Mouse (Mus musculus): ENCODE results near the gene Mum1.
"Not testable (repeated sequence)": the region's sequence is repeated elsewhere in the genome, so short reads cannot be mapped to it uniquely, and the experiment has no call there.

The Mum1 gene

DNA sequence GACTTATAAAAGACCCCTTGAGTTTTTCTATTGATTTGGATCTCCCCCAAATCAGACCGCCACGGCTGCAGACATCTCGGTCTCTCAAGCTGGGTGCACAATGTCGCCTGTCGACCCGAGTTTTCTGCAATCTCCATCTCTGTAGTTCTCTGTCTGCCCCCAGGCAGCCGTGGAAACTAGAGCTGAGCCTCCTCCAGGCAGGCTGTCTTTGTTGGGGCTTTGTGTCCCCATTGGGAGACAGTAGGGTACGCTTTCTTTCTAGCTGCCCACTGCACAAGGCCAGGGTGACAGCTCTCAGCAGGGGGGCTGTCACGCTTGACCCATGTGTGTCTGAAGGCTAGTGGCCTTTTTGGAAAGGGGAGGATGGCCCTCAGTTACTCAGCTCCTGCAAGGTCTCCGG is 18.6 kb upstream of the Mum1 start:
- in situ Hi-C loops (cut with MboI, MseI) = no loop called here

DNA sequence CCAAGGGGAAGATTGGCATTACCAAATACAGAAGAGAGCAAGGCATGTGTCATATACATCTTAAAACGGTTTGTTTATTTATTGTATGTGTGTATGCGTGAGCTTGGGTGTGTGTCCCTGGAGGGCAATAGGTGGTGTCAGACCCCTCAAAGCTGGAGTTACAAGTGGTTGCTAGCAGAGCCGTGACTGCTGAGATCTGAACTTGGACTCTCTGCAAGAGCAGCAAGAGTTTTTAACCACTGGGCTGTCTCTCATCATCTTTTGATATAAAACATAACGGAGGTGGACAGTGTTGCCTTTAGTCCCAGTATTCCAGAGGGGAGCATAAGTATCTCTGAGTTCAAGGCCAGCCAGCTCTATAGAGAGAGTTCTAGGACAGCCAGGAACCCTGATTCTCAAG is 18.0 kb upstream of the Mum1 start:
- in situ Hi-C loops (cut with MboI, MseI) = no loop called here

DNA sequence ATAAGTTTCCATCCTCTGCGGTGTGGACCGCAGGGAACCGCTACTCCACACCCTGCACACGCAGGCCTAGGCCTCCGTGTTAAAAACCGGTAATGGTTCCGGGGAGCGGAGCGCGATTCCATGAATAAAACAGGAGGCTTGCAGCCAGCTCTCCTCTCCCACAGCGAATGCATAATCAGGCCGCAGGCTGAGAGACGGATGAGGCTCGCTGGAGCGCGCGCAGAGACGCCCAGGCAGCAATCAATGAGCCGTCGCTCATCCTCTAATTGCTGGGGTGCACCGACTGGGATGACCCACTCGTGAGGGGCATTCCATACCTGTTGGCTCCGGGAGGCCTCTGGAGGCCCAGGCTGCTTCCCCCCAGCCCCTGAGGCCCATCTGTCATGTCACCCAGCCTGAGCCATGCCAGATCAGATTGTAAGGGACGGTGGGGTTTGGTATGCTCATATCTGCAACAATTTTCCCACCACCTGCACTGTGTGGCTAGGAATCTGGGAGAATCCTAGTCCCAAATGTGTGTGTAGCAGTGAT is 17.3 kb upstream of the Mum1 start:
- in situ Hi-C loops (cut with MboI, MseI) = no loop called here

DNA sequence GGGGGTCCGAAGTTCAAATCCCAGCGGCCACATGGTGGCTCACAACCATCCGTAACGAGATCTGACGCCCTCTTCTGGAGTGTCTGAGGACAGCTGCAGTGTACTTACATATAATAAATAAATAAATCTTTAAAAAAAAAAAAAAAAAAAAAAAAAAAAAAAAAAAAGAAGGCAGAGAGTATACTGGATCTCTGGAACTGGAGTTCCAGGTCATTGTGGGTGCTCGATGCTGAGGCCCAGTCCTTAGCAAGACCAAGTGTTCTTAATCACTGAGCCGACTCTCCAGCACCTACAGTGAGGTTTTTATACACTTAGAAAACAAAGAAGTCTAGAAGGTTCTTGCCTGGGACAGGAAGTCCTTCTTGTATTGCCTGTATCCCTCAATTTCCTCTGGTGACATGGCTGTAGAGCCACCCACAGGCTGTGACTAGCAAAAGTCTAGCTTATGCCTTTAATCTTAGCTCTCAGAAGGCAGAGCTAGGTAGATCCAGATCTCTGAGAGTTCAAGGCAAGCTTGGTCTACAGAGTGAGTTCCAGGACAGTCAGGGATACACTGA is 14.6 kb upstream of the Mum1 start:
- in situ Hi-C loops (cut with MboI, MseI) = not testable (repeated sequence)

DNA sequence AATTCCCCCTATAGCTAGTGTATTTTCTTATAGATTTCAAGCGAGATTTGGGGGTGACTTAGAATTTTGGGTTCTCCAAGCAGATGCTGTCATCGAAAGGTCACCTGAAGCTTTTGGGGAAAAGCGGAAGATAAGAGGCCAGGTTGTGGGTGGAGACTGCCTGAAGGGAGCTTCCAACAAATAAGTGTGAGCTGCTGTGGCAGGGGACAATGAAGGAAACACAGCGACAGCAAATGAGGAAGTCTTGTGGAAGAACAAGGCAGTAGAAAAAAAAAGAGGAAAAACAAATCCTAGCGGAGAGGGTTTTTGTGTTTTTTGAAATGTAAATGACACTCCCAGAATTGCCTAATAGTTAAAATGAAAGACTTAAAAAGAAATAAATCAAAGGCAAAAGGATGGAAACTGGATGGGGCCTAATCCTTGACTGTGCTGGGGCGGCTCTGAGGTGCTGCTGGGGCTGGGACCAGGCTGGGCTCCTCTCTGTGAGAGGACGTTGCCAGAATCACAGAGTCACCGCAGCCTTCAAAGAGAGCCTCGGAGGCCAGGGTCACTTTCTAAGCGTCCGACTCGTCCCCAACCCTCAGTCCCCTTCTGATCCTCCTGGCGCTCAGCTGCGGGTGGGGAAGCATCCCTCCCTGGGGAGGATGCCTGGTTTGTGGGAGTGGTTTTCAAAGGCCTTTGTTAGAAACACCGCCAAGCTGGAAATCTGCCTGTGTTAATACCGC is 11.0 kb upstream of the Mum1 start:
- in situ Hi-C loops (cut with MboI, MseI) = no loop called here

DNA sequence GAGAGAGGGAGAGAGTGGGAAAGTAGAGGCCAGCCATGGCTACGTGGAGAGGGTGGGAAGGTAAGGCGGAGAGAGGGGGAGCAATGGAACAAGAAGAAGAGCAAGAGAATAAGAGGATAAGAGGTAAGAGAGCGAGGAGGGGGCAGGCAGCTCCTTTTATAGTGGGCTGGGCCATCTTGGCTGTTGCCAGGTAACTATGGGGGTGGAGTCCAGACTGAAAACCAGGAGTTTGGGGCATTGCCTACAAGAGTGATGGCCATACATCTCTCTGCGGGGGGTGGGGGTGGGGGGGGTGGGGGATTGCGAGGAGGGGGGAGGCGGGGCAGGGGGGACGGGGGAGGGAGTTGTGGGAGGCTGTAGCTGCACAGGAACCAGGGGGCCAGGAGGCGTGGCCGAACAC is 5.6 kb upstream of the Mum1 start:
- in situ Hi-C loops (cut with MboI, MseI) = no loop called here

DNA sequence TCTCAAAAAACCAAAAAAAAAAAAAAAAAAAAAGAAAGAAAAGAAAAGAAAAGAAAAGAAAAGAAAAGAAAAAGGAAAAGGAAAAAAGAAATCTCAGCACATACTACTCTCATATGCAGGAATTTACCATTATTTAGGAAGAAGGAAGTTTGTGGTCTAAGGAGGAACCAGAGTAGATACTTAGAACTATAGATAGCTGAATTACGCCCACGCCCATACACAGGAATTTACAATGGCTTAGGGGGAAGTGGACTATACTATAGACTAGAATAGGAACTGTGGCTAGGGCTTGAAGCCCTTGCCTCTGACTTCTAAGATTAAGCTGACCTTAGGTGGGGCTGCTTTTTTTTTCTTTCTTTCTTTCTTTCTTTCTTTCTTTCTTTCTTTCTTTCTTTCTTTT is 3.1 kb upstream of the Mum1 start:
- in situ Hi-C loops (cut with MboI, MseI) = not testable (repeated sequence)

DNA sequence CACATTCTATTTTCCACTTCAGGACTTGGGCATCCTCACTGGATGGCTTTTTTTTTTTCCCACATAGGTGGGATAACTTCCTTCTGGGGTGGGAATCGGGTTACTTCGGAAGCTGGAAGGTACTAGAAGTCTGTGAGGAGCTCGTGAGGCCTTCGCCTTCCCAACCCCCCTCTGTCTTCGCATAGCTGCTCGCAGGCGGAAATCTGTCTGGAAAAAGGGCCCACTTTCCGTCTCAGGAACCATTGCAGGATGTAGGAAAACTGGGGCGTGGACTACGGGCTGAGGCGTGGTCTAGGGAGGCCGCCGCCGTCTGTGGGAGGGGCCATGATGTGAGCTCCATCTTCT is 191 bp upstream of the Mum1 start:
- in situ Hi-C loops (cut with MboI, MseI) = no loop called here

DNA sequence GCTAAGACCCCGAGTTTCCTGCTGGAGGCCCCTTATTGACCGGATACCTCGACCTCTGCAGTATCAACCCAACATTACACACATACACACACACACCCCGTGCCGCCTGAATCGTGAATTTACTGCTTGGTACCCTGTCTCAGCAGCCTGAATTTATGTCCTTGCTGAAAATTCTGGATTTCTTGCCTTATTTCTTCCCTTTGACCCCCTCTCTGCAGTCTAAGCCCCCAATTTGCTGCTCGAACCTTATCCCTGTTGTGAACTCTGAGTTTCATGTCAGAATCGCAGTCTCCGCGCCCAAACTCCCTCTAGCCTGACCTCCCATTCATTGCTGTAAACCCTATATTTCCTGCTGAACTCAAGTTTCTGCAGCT is 919 bp downstream of the Mum1 start:
- in situ Hi-C loops (cut with MboI, MseI) = no loop called here

DNA sequence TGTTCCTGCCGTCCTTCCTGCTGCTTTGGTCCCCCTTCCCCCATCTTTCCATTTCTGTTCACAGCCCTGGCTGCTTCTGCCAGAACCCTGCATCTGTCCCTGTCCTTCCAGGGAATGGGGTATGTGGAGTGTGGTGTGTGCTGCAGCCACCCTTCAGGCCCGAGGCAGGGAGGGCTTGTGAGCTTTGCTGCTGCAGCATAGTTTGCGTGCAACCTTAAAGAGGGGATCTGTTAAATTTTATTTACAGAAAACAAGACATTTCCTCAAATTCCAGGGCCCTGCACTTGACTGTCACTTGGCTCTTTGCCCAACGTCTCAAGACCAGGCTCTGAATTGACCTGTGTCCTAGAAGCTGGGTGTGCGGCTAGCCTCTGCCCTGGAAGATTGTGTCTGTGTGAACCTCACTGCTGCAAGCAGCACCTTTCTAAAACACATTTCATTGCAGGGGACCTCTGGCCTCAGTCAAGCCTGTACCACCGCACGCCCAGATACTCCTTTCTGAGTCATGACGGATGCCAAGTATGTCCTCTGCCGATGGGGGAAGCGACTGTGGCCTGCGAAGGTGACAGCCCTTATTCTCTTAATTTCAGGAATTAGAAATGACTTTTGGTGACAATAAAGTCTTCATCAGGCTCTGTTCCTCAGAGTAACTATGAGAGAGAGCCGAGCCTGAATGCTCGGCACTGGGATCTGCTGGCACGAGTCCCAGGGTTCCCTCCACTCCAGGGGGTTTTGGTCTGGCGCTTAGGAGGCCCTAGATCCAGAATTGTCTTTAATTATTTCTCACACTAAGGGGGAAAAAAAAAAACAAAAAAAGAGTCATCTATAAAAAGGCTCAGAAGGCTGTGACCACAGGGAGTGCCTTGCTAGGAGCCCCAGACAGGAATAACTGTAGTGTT is 1.9 kb downstream of the Mum1 start:
- in situ Hi-C loops (cut with MboI, MseI) = no loop called here

DNA sequence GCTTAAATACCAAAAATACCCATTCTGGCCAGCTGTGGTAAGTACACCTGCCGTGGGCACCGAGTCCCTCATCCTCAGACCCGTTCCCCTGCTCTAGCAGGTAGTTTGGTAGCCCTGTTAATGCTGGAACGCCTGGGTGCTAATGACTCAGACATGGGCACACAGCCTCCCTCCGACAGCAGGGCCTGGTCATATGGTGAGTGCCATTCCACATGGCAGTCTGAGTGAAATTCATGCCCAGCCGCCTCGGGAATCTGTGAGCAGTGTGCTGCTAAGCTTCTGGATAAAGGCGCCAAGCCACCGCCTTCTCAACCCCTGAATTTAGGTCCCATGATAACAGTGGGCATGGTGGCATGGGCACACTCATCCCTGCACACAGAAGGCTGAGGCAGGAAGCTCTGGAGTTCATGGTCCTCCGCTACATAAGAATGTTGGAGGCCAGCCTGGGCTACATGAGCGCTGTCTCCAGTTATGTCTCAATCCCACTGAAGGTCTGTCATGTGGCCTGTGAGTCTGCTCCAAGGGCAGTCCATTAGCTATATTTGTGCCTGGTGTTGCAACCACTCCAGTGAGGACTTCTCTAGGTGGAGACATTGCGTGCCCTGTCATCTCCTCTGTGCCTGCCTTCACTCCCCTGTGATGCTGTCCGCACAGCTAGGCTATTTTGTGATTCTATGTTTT is 10.1 kb downstream of the Mum1 start:
- in situ Hi-C loops (cut with MboI, MseI) = no loop called here

DNA sequence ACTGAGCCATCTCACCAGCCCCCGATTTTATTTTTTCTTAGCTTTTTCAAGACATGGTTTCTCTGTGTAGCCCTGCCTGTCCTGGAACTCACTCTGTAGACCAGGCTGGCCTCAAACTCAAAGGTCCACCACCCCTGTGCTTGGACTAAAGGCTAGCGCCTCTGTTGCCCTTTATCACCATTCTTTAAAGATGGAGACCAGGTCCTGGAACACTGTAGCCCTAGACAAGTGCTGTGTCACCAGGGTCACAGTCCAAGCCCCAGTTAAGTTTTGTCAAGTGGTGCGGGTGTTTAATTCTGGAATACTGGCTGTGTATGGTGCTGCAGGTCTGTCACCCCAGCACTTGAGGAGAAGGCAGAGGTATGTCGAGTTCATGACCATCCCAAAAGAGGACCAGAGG is 10.8 kb downstream of the Mum1 start:
- in situ Hi-C loops (cut with MboI, MseI) = no loop called here

DNA sequence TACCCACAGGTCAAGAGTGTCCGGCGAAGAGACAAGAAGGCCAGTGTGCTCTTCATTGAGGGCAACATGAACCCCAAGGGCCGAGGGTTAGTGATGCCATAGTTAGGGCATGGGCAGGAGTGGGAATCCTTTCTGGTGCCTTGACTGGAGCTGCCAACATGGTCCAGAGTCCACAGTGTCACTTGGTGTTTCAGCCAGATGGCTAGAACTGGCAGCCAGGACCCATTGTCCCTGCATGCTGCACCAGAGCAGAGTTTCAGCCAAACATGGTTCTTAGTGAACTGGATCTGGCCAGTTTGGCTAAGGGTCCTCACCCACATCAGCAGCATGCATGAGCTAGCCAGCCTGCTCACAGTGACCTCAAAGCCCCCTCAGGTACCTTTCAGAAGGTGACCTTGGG is 12.1 kb downstream of the Mum1 start:
- in situ Hi-C loops (cut with MboI, MseI) = no loop called here

DNA sequence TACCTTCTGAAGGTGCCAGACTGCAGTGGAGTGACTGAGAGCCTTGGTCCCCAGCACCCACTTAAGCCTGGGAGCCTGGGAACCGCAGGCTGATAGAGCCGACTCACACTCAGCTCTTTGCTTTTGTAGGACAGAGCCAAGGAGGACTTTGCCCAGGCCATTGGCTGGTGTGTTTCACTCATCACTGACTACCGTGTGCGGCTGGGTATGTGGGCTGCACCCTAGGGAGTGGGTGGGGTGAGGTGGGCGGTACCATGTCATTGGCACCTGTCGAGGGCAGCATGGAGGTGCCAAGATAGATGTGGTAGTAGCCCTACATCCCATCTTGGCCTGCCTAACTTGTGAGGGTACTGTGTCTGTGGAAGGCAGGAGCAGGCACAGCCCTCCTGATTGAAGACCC is 13.6 kb downstream of the Mum1 start:
- in situ Hi-C loops (cut with MboI, MseI) = no loop called here

DNA sequence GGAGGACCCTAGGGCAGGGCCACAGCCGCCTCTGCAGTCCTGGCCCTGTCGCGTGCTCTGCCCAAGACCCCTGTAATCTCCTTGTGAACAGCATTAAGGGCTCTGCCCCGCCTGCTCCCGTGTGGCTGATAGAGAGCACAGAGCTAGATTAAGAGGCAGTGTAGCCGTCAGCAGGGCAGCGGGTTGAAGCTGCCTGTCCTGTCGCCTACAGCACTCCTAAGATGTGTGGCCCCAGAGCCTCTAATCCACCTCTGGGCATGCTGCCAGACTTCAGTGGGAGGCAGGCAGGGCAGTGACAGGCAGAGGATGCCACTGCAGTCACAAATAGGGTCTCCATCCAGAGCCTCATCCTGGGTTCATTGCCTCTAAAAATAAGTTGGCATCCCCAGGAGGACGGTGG is 15.9 kb downstream of the Mum1 start:
- in situ Hi-C loops (cut with MboI, MseI) = no loop called here

DNA sequence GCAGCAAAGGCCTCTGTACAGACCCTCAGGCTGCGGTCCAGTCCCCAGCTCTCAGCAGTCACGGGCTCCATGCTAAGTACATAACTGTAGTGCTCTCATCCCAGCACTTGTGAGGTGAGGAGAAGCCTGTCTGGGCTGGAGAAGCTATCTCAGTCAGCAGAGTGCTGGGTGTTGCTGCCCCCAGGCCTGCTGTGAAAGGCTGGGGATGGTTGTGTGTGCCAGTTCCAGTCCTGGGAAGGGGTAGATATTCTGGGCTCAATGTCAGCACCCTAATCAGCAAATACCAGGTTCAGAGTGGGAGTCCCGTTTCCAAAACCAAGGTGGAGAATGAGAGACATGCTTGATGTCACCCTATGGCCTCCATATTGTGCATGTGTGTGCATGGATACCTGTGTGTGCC is 16.4 kb downstream of the Mum1 start:
- in situ Hi-C loops (cut with MboI, MseI) = no loop called here

DNA sequence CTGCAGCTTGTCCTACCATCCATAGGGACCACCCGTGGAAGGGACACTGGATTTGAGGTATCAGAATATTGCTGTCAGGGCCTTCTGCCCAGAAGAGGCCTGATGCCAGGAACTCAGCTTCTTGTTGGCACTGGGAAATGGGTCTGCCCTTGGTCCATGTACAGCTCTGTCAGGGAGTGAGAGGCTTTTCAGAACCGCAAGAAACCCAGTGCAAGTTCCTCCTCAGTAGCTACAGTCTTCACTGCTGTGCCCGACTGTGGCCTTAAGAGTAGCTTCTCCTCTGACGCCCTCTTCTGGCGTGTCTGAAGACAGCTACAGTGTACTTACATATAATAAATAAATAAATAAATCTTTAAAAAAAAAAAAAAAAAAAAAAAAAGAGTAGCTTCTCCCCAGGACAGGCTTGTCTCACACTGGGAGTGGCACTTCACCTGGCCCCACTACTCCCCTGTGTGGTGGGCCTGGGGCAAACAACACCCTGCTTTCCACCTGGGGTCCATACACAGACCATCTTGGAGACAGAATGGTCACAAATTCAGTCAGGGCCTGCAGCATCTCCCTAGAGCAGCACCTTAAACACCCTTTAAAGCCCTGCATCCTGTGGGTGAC is 18.7 kb downstream of the Mum1 start:
- in situ Hi-C loops (cut with MboI, MseI) = loop anchor here (5.0 kb wide), 1 partner anchor 68 kb away; the partner anchor contains the start of gene Efna2

DNA sequence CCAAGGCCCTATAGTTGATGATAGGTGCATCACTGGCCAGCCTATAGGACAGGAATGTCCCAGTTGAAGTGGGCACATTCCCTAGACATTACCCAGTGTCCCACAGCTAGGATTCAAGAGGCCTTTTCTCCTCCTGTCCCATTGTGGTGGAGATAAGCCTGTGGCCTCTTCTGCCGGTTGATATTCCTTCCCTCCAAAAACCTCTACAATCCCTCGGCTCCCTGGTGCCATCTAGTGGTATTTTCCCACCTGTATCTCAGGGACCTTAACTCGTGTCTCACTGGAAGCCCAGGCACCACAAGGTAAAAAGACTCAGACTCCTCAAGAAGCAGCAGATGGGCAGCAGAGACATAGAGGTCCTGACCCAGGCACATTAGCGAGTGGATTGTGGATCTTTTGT is 19.4 kb downstream of the Mum1 start:
- in situ Hi-C loops (cut with MboI, MseI) = loop anchor here (5.0 kb wide), 1 partner anchor 68 kb away; the partner anchor contains the start of gene Efna2

DNA sequence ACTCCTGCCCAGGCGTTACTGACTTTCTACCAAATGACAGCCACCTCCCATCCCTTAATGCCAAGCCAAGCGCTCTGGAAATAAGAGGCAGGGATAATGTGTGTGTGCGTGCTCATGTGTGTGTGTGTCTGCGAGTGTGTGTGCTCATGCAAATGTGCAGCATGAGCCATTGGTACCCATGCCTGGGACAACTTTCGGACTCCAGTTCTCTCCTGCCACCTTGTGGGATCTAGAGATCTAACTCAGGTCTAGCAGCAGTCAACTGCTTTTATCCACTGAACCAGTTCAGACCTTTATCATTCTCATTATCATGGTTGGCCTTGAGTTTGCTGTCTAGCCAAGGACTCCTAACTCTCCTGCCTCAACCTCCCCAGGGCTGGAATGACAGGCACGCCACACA is 21.6 kb downstream of the Mum1 start:
- in situ Hi-C loops (cut with MboI, MseI) = loop anchor here (5.0 kb wide), 1 partner anchor 71 kb away; the partner anchor contains the start of gene Efna2

DNA sequence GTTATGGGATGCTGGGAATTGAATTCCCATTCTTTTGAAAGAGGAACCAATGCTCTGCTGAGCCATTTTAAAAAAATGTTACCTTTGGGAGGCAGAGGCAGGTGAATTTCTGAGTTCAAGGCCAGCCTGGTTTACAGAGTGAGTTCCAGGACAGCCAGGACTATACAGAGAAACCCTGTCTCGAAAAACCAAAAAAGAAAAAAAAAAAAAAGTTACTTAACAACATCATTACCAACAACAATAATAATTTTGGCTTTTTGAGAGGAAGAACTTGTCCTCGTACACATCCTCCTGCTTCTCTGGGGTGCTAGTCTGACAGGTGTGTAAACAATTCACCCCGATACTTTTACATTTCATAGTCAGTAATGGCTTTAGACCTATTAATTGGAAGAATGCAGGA is 22.2 kb downstream of the Mum1 start:
- in situ Hi-C loops (cut with MboI, MseI) = loop anchor here (5.0 kb wide), 1 partner anchor 71 kb away; the partner anchor contains the start of gene Efna2

DNA sequence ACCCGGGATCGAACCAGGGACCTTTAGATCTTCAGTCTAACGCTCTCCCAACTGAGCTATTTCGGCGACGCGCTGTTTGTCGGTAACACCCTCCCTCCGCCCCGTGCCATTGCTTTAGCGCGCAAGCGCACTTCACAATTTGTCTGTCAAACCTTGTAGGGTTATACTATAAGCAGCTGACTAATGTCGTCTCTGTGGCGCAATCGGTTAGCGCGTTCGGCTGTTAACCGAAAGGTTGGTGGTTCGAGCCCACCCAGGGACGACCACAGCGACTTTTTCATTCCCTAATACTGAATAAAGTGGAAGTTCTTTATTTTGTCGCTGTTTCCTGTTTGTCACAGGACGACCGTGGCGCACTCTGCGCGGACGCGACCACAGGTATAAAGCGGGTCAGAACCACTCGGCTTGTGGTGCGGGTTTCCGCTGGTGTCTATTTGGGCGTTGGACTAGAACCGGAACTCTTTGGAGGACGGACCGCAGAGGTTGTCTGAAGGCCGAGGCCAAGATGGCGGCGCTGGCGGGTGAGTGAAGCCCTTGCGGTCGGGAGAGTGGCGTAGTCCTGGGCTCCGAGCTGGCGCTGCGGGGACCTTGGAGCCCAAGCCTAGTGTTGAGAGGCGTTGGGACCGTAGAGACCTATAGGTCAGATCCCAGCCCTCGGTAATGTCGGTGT is 22.9 kb downstream of the Mum1 start, which contains the start of gene Ndufs7:
Ndufs7 (plus strand) TSS at position 151 of the 670 bp plus-strand sequence.
- in situ Hi-C loops (cut with MboI, MseI) = loop anchor here (5.0 kb wide), 1 partner anchor 72 kb away; the partner anchor contains the start of gene Efna2

Measured in regulatory T cell (primary cell).